Mouse (Mus musculus): ENCODE data around the gene Cdkl2.

Gene Cdkl2

DNA sequence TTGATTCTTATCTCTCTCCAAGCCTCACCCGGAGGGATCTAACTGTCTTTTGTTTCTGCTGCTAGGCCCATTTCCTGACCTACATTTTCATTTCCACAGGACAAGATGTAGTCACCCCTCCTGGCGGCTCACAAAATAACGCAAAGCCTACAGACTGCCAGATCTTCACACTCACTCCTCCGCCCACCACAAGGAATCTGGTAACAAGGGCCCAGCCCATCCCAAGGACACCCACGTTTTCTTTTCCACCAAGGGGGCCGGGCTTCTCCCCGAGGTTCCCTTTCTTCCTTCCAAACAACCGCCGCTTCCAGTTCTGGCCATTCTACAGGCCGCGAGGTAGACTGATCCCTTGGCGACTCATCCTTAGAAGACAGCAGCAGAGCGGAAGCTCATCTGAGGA lies 49.1 kb downstream of the Cdkl2 start:
- no peak for DNase-seq (ENCODE audit: extremely low read depth, low read depth)

DNA sequence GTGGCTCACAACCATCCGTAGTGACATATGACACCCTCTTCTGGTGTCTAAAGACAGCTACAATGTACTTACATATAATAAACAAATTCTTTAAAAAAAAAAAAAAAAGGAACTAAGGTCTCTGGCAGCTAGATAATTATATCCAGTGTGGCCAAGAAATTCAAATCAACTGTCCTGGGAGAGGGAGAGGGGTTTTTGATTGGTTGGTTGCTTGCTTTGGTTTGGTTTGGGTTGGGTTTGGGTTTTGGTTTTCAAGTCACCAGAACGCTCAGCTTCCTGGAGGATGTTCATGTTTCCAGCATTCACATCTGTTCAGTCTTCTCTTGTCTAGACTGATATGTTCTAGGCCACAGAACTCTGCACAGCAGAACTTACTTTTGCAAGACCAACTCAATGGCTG lies 50.6 kb downstream of the Cdkl2 start:
- peak; percentile 34 for DNase-seq (ENCODE audit: extremely low read depth, low read depth)

GRCm38 (mm10) chr5:91991191-91991937 lies 52.3 kb downstream of the Cdkl2 start:
- DNase-seq (ENCODE audit: extremely low read depth, low read depth): no peak

DNA sequence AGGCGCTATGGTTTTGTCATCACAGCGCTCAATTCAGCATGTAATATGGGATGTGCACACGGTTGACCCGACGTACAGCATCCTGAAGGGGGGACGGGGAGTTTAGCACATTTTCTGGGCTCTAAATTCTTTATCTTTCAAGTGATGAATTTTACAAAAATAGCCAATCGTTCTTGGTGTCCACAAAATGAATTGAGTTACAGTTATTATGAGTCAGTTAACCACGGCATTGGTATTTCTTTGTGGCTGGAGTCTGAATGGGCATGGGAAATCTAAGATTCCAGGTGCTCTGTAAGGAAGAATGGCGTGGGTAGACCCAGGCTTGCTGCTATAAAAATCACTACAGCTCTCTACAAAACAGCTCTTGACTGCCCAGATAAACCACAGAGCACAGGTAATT lies 54.4 kb downstream of the Cdkl2 start:
- DNase-seq (ENCODE audit: extremely low read depth, low read depth): no peak

- no peak for DNase-seq (ENCODE audit: extremely low read depth, low read depth)
Measured at GRCm38 (mm10) chr5:91987799-91988198, 55.9 kb downstream of the Cdkl2 start.

DNA sequence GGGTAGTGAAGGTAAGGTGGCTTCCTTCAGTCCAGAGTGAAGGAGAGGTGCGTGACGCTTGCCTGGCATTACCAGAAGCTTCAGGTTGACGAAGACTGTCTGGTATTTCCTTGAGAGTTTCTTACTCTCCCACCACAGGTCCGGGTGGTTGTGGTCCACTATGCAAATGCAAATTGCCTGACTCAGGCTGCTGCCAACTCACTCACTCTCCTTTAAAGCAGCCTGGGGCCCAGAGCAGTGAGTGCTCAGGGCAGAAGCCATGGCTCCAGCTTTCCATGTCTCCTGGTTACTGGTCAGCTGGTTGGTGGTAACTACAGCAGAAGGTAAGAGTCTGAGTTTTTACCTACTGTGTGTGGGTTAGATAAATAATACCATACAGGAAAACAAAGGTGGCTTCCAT lies 56.4 kb downstream of the Cdkl2 start, which contains the start of gene Odaph:
Odaph (plus strand) TSS at position 240 of the 400 bp plus-strand sequence.
- DNase-seq (ENCODE audit: extremely low read depth, low read depth): no peak

DNA sequence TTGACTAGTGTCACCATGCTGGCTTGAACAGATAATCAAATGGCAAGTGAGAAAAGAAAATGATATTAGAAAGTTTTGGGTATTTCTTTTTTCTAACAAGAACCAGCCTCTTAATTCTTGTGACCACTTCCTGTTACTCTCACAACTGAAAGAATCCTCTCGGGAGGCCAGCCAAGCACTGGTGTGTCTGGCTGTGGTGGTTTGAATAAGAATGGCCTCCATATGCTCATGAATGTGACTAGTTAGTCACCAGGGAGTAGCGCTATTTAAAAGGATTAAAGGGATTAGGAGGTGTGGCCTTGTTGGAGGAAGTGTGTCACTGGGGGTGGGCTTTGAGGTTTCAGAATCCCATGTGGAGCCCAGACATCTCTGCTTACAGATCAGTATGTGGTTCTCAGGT lies 58.0 kb downstream of the Cdkl2 start:
- no peak for DNase-seq (ENCODE audit: extremely low read depth, low read depth)

- DNase-seq (ENCODE audit: extremely low read depth, low read depth): no peak
Measured at GRCm38 (mm10) chr5:91983490-91983889, 60.2 kb downstream of the Cdkl2 start.

- no peak for DNase-seq (ENCODE audit: extremely low read depth, low read depth)
Measured at GRCm38 (mm10) chr5:91981176-91981840, 62.4 kb downstream of the Cdkl2 start.

GRCm38 (mm10) chr5:91977397-91977770 lies 66.3 kb downstream of the Cdkl2 start:
- no peak for DNase-seq (ENCODE audit: extremely low read depth, low read depth)

DNA sequence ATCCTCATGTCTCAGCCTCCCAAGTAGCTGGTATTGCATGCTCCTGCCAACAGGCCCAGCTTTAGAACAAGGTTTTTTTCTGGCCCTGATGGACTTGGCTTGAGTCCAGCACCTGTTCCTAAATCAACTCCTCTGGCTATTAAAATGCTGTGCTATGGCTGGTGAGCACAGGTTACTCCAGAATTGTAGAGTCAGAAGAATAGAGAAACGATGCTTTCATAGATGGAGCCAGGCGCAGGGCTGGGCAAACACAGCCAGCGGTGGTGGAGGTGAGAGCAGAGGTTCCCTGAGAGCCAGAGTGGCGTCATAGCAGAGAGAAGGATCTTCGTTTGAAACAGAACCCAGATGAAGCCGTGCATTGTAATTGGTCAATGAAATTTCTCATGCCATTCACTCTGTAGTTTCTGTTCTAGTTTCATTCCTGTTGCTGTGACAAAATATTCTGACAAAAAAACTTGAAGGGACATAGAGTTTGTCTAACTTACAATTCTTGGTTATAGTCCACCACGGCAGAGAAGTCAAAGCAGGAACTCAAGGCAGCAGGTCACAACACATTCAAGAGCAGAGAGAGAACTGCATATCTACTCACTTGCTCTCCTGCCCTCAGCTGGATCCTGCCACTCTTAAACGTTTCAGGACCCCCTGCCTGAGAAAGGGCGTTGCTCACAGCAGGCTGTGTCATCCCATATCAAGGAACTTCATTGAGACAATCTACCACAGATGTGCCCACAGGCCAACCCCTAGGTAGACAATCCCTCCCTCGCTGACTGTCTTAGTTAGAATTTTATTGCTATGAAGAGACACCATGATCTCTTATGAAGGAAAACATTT lies 66.9 kb downstream of the Cdkl2 start:
- DNase-seq (ENCODE audit: extremely low read depth, low read depth): no peak

DNA sequence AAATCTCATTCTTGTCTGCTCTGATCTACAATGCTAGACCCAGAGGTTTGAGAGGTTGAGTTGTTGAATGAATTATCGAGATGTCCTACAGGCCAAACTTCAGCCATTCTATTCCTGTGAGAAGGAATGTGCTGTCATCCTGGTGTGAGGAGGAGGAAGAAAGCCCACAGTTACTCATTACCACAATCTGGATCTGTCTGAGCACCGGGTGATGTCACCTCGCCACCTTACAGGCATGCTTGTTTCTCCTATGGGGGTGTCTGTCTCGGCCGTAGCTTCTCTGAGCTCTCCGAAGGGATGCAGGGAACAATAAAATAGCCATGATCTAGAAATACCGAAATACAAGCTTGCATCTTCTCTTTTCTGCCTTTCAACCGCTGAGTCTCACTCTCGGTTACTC lies 67.9 kb downstream of the Cdkl2 start:
- no peak for DNase-seq (ENCODE audit: extremely low read depth, low read depth)

GRCm38 (mm10) chr5:91974002-91974401 lies 69.7 kb downstream of the Cdkl2 start:
- no peak for DNase-seq (ENCODE audit: extremely low read depth, low read depth)

DNA sequence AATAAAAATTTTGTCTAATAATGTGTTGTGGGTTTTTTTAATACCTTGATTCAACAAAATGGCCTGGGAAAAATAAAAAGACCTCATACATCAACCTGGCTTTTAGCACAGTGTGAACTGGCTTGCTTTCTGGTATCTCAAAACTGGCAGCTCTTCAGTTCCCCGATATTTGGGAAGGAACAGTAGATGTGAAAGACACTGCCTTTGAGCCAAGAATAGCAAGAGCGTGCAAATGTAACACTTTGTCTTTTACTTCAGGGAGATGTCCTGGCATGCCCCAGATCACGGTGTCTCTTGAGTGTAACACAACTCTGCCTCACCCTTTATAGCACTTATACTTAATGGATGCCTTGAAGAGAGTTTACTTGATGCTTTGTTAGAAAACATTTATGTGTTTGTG lies 71.6 kb downstream of the Cdkl2 start:
- no peak for DNase-seq (ENCODE audit: extremely low read depth, low read depth)

GRCm38 (mm10) chr5:91962639-91963440 lies 80.8 kb downstream of the Cdkl2 start, which contains the start of gene Rchy1:
Gene Rchy1, minus strand, starts transcription at chr5:91963068.
- peak; percentile 89 for DNase-seq (ENCODE audit: extremely low read depth, low read depth)

DNA sequence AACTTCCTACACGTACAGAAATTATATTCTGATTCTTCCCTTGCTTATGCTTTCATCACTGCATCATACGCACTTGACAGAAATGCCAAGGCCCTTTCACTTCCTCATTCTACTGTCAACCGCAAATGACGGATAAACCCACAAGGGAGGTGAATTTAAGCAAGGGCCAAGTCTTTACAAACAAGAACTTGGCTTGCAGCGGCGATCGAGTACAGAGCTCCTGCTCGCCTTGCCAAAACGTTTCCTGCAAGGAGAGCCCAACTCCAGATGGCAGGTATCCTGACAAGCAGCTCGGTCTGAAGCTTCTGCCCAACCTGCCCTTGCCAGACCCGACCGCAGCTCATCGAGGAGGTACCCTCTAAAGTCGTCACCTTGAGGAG lies 81.4 kb downstream of the Cdkl2 start:
- peak; percentile 93 for DNase-seq (ENCODE audit: extremely low read depth, low read depth)

GRCm38 (mm10) chr5:91961370-91961769 lies 82.3 kb downstream of the Cdkl2 start:
- no peak for DNase-seq (ENCODE audit: extremely low read depth, low read depth)

- peak; percentile 65 for DNase-seq (ENCODE audit: extremely low read depth, low read depth)
Measured at GRCm38 (mm10) chr5:91960606-91961254, 83.0 kb downstream of the Cdkl2 start.

DNA sequence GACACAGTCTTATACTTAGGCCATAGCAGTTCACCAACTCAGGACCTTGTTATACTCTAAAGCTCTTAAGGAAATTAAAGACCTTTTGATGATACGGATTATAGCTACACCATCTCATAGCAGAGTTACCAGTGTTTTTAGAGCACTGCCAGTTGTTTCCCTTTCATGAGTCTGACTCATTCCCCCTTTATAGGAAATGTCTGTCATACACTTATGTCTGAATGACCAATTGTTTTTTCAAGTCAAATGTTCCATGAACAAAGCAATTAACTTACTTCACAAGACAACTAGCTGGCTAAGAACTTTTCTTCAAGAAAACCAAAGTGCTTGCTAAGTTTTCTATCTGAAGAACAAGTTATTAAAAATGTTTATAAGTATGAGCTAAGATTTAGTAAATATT lies 83.7 kb downstream of the Cdkl2 start:
- DNase-seq (ENCODE audit: extremely low read depth, low read depth): no peak

DNA sequence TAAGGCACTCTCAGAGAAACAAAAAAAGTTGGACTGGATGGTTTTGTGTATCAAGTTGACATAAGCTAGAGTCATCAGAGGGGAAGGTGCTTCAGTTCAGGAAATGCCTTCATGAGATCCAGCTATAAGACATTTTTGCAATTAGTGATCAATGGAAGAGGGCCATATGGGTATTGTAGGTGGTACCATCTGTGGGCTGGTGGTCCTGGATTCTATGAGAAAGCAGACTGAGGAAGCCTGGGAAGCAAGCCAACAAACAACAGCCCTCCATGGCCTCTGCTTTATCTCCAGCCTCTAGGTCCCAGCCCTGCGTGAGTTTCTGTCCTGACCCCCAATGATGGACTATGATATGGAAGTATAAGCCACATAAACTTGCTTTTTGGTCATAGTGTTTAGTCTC lies 84.6 kb downstream of the Cdkl2 start:
- no peak for DNase-seq (ENCODE audit: extremely low read depth, low read depth)
